Mouse (Mus musculus) heart, embryonic 15.5 days (tissue): ENCODE results near the gene Rora. TPM values are rescaled to one million over a fixed set of nuclear protein-coding genes. Genes with fewer than 3 reads are reported as not detected.

Experiments used
- ATAC-seq: fragments of 200-750 bp; cut with Nextera tagmentation; replicated peaks from 2 replicates; pipeline ENCODE4 v1.8.0; 2017; ENCODE audit warnings: low read depth, moderate TSS enrichment; ENCODE audit not compliant: insufficient number of reproducible peaks, insufficient read depth, low FRiP score
- H3K27ac ChIP-seq: fragments of 300-500 bp; sonication (generic); 2 replicates; pipeline ENCODE4 v1.5.1; 2015; ENCODE audit warnings: mild to moderate bottlenecking, inconsistent platforms
- H3K27me3 ChIP-seq: fragments of 300-500 bp; sonication (generic); 2 replicates; pipeline ENCODE4 v1.6.1; 2015; ENCODE audit warnings: inconsistent platforms
- H3K36me3 ChIP-seq: fragments of 300-500 bp; sonication (generic); 2 replicates; pipeline ENCODE4 v1.6.1; 2015; ENCODE audit warnings: mild to moderate bottlenecking, inconsistent platforms
- H3K4me1 ChIP-seq: fragments of 300-500 bp; sonication (generic); replicated peaks from 2 replicates; pipeline ENCODE4 v1.6.1; 2015; ENCODE audit warnings: inconsistent platforms
- H3K4me2 ChIP-seq: fragments of 300-500 bp; sonication (generic); 2 replicates; pipeline ENCODE4 v1.6.1; 2015; ENCODE audit warnings: inconsistent platforms, mild to moderate bottlenecking, moderate library complexity
- H3K4me3 ChIP-seq: fragments of 300-500 bp; sonication (generic); 2 replicates; pipeline ENCODE4 v1.5.1; 2015; ENCODE audit warnings: mild to moderate bottlenecking, inconsistent platforms
- H3K9ac ChIP-seq: fragments of 300-500 bp; sonication (generic); 2 replicates; pipeline ENCODE4 v1.6.1; 2015; ENCODE audit warnings: mild to moderate bottlenecking, inconsistent platforms
- H3K9me3 ChIP-seq: fragments of 300-500 bp; sonication (generic); replicated peaks from 2 replicates; pipeline ENCODE4 v1.6.1; 2016; ENCODE audit warnings: inconsistent platforms
- WGBS: fragments of 180-500 bp; shearing (Covaris S2); methylation state at CpG from one replicate; pipeline ENCODE4 v1.1.7; 2015; ENCODE audit warnings: mixed read lengths; 5-methylcytosine and 5-hydroxymethylcytosine counted together
- polyA plus RNA-seq: library from polyadenylated mRNA; unstranded; fragments of >200 nt; fragmentation: Nextera tagmentation; extraction: Ambion mirVana; gene quantifications from 2 replicates; pipeline ENCODE4 v1.2.1, GENCODE M21; 2015

The Rora gene
- polyA plus RNA-seq, 1 experiment from 2014 or later: 7.3 TPM

- no peak for ATAC-seq
These were observed 641.3 kb downstream of the Rora start for GRCm38 (mm10) chr9:69294856-69295255.

GRCm38 (mm10) chr9:69295826-69296225, 642.2 kb downstream of the Rora start:
- Histone ChIP-seq H3K36me3 (no peaks in the 10 kb centered on the region), H3K27ac (no peak overlapping the region), H3K4me1 (peaks cover 11% of the 10 kb centered on the region), H3K4me3 (no peak overlapping the region), H3K4me2 (no peak overlapping the region), H3K9me3 (no peaks in the 10 kb centered on the region), H3K9ac (no peak overlapping the region), H3K27me3 (no peaks in the 10 kb centered on the region; the same call in 1 of the 2 replicates)
- no peak for ATAC-seq
- WGBS: 82% methylated on average over 3 of the region's 3 CpGs

More at GRCm38 (mm10) chr9:69294856-69295255, 641.3 kb downstream of the Rora start:
- no peaks in the 10 kb centered on the region for H3K36me3 ChIP-seq
- H3K4me1 ChIP-seq: peaks cover 17% of the 10 kb centered on the region
- H3K9ac ChIP-seq: no peak overlapping the region
- H3K27me3 ChIP-seq: no peaks in the 10 kb centered on the region; the same call in 1 of the 2 replicates
- no peak overlapping the region for H3K4me3 ChIP-seq
- WGBS: 83% methylated on average over 14 of the region's 14 CpGs
- H3K4me2 ChIP-seq: no peak overlapping the region
- no peak overlapping the region for H3K27ac ChIP-seq
- no peaks in the 10 kb centered on the region for H3K9me3 ChIP-seq

- Histone ChIP-seq H3K4me2 (no peak overlapping the region), H3K36me3 (no peaks in the 10 kb centered on the region), H3K4me1 (0 out of 2 replicates have a peak, but pooled peaks cover 8% of the 10 kb centered on the region), H3K27ac (no peak overlapping the region), H3K4me3 (no peak overlapping the region), H3K9me3 (no peaks in the 10 kb centered on the region), H3K27me3 (no peaks in the 10 kb centered on the region; the same call in 1 of the 2 replicates), H3K9ac (no peak overlapping the region)
- 8% methylated on average over 2 of the region's 2 CpGs for WGBS
- no peak for ATAC-seq
These were observed 642.8 kb downstream of the Rora start for GRCm38 (mm10) chr9:69296418-69296817.

GRCm38 (mm10) chr9:69297766-69298375, 644.3 kb downstream of the Rora start:
- Histone ChIP-seq H3K4me2 (no peak overlapping the region), H3K36me3 (no peaks in the 10 kb centered on the region), H3K4me3 (no peak overlapping the region), H3K9me3 (no peaks in the 10 kb centered on the region), H3K27me3 (no peaks in the 10 kb centered on the region; the same call in 1 of the 2 replicates), H3K27ac (no peak overlapping the region), H3K9ac (no peak overlapping the region), H3K4me1 (0 out of 2 replicates have a peak, but pooled peaks cover 8% of the 10 kb centered on the region)
- WGBS: 69% methylated on average over 7 of the region's 7 CpGs
- no peak for ATAC-seq

GRCm38 (mm10) chr9:69298566-69299335, 645.2 kb downstream of the Rora start:
- Histone ChIP-seq H3K27ac (no peak overlapping the region), H3K4me2 (no peak overlapping the region)

GRCm38 (mm10) chr9:69299484-69299883, 645.9 kb downstream of the Rora start:
- no peaks in the 10 kb centered on the region for H3K27me3 ChIP-seq
- 77% methylated on average over 2 of the region's 2 CpGs for WGBS
- no peak for ATAC-seq

More at GRCm38 (mm10) chr9:69298566-69299335, 645.2 kb downstream of the Rora start:
- Histone ChIP-seq H3K9ac (no peak overlapping the region), H3K9me3 (no peaks in the 10 kb centered on the region), H3K4me1 (0 out of 2 replicates have a peak, but pooled peaks cover 8% of the 10 kb centered on the region), H3K27me3 (no peaks in the 10 kb centered on the region), H3K36me3 (no peaks in the 10 kb centered on the region), H3K4me3 (no peak overlapping the region)
- no peak for ATAC-seq
- 64% methylated on average over 12 of the region's 12 CpGs for WGBS

GRCm38 (mm10) chr9:69300296-69300695, 646.7 kb downstream of the Rora start:
- Histone ChIP-seq H3K4me2 (no peak overlapping the region), H3K9ac (no peak overlapping the region), H3K36me3 (no peaks in the 10 kb centered on the region), H3K27me3 (no peaks in the 10 kb centered on the region), H3K4me1 (0 out of 2 replicates have a peak, but pooled peaks cover 10% of the 10 kb centered on the region), H3K27ac (no peak overlapping the region), H3K9me3 (no peaks in the 10 kb centered on the region), H3K4me3 (no peak overlapping the region)
- ATAC-seq: no peak
- WGBS: 92% methylated on average over 8 of the region's 8 CpGs

More at GRCm38 (mm10) chr9:69299484-69299883, 645.9 kb downstream of the Rora start:
- H3K4me1 ChIP-seq: 0 out of 2 replicates have a peak, but pooled peaks cover 10% of the 10 kb centered on the region
- no peak overlapping the region for H3K4me3 ChIP-seq
- no peaks in the 10 kb centered on the region for H3K36me3 ChIP-seq
- H3K27ac ChIP-seq: no peak overlapping the region
- H3K4me2 ChIP-seq: no peak overlapping the region
- H3K9me3 ChIP-seq: no peaks in the 10 kb centered on the region
- H3K9ac ChIP-seq: no peak overlapping the region

GRCm38 (mm10) chr9:69301445-69301844, 647.9 kb downstream of the Rora start:
- Histone ChIP-seq H3K9me3 (no peaks in the 10 kb centered on the region), H3K4me1 (0 out of 2 replicates have a peak, but pooled peaks cover 10% of the 10 kb centered on the region), H3K4me3 (no peak overlapping the region), H3K27me3 (no peaks in the 10 kb centered on the region), H3K4me2 (peak overlapping the region; percentile 3; the same call in 1 of the 2 replicates), H3K9ac (no peak overlapping the region), H3K27ac (peak overlapping the region; percentile 15; the same call in 1 of the 2 replicates), H3K36me3 (no peaks in the 10 kb centered on the region)
- ATAC-seq: no peak
- WGBS: 32% methylated on average over 9 of the region's 9 CpGs

- no peaks in the 10 kb centered on the region for H3K9me3 ChIP-seq
These were observed 648.4 kb downstream of the Rora start for GRCm38 (mm10) chr9:69301955-69302354.

GRCm38 (mm10) chr9:69302846-69303245, 649.3 kb downstream of the Rora start:
- H3K4me2 ChIP-seq: no peak overlapping the region

More at GRCm38 (mm10) chr9:69301955-69302354, 648.4 kb downstream of the Rora start:
- 0 out of 2 replicates have a peak, but pooled peaks cover 10% of the 10 kb centered on the region for H3K4me1 ChIP-seq
- no peak overlapping the region for H3K9ac ChIP-seq
- WGBS: 39% methylated on average over 4 of the region's 4 CpGs
- peak overlapping the region; percentile 15; the same call in 1 of the 2 replicates for H3K27ac ChIP-seq
- H3K36me3 ChIP-seq: no peaks in the 10 kb centered on the region
- H3K27me3 ChIP-seq: no peaks in the 10 kb centered on the region
- H3K4me3 ChIP-seq: no peak overlapping the region
- no peak for ATAC-seq
- no peak overlapping the region for H3K4me2 ChIP-seq

GRCm38 (mm10) chr9:69303346-69303944, 649.9 kb downstream of the Rora start:
- 86% methylated on average over 4 of the region's 4 CpGs for WGBS
- Histone ChIP-seq H3K4me1 (peaks cover 9% of the 10 kb centered on the region; the same call in 1 of the 2 replicates), H3K9me3 (no peaks in the 10 kb centered on the region), H3K9ac (no peak overlapping the region), H3K36me3 (no peaks in the 10 kb centered on the region), H3K4me3 (no peak overlapping the region), H3K27ac (no peak overlapping the region), H3K4me2 (no peak overlapping the region), H3K27me3 (no peaks in the 10 kb centered on the region)
- ATAC-seq: no peak

More at GRCm38 (mm10) chr9:69302846-69303245, 649.3 kb downstream of the Rora start:
- Histone ChIP-seq H3K9ac (no peak overlapping the region), H3K36me3 (no peaks in the 10 kb centered on the region), H3K4me3 (no peak overlapping the region), H3K4me1 (peaks cover 10% of the 10 kb centered on the region; the same call in 1 of the 2 replicates), H3K27ac (no peak overlapping the region), H3K9me3 (no peaks in the 10 kb centered on the region), H3K27me3 (no peaks in the 10 kb centered on the region)
- no peak for ATAC-seq
- 61% methylated on average over 5 of the region's 5 CpGs for WGBS
